Mouse (Mus musculus): ENCODE measurements at regions not wholly inside any gene's neighbourhood (a gene's known extent, or its start where the extent isn't known, plus 50 kb on each side); places are given as distances from the start of the nearest gene placed in this dataset.

GRCm38 (mm10) chrX:141800848-141801247 lies 74.2 kb downstream of the Gm15294 start:
- Histone ChIP-seq H3K9me3 (replicated peaks) (no peaks in the 10 kb centered on the region), H3K27ac (replicated peaks) (no peak overlapping the region), H3K36me3 (no peaks in the 10 kb centered on the region), H3K4me1 (peaks cover 5% of the 10 kb centered on the region; the same call in 1 of the 2 replicates), H3K4me3 (no peak overlapping the region), H3K27me3 (ENCODE audit: low read depth, poor library complexity, severe bottlenecking) (peaks cover 69% of the 10 kb centered on the region)
- no peak for DNase-seq (ENCODE audit: low spot score)

All from midbrain, embryonic 10.5 days (tissue).